Mouse (Mus musculus): ENCODE data around the gene Zc3h8. TPM values are rescaled to one million over a fixed set of nuclear protein-coding genes. Genes with fewer than 3 reads are reported as not detected.
A peak's percentile ranks its signal among the peaks of the same experiment; 100 is the strongest.

Zc3h8 gene
- 7.5 and 9.3 TPM in 2 replicates for polyA plus RNA-seq (2015; fragmentation: Nextera tagmentation; extraction: Ambion mirVana)

- H3K4me1 ChIP-seq = peaks cover 5% of the 10 kb centered on the region; the same call in 1 of the 2 replicates
- WGBS = 1% methylated on average over 65 of the region's 65 CpGs
- H3K36me3 ChIP-seq = peaks cover 6% of the 10 kb centered on the region; the same call in 1 of the 2 replicates
- peak within 1 kb of the TSS; percentile 72 for H3K9ac ChIP-seq
- peak within 1 kb of the TSS; percentile 85 for H3K27ac ChIP-seq
- H3K4me2 ChIP-seq (replicated peaks) = peak within 1 kb of the TSS; percentile 69
- peak within 1 kb of the TSS; percentile 60 for H3K4me3 ChIP-seq
- H3K27me3 ChIP-seq = no peaks in the 10 kb centered on the region
- peak; percentile 95 for ATAC-seq (ENCODE audit: low FRiP score, low read depth)
- H3K9me3 ChIP-seq = no peaks in the 10 kb centered on the region
Measured at GRCm38 (mm10) chr2:128943538-128944528, at the start of gene Zc3h8. Gene Zc3h8, minus strand, starts transcription at chr2:128944077.

- no peak overlapping the region for H3K4me3 ChIP-seq
- no peak overlapping the region for H3K4me2 ChIP-seq (replicated peaks)
- no peaks in the 10 kb centered on the region for H3K36me3 ChIP-seq
- no peaks in the 10 kb centered on the region for H3K27me3 ChIP-seq
- H3K9me3 ChIP-seq = no peaks in the 10 kb centered on the region
- WGBS = 77% methylated on average over 3 of the region's 3 CpGs
- no peak overlapping the region for H3K27ac ChIP-seq
- H3K9ac ChIP-seq = no peak overlapping the region
- ATAC-seq (ENCODE audit: low FRiP score, low read depth) = no peak
- no peaks in the 10 kb centered on the region for H3K4me1 ChIP-seq
Measured at GRCm38 (mm10) chr2:128984746-128985145, 40.9 kb upstream of the Zc3h8 start.

GRCm38 (mm10) chr2:128975572-128975971, 31.7 kb upstream of the Zc3h8 start:
- Histone ChIP-seq H3K27me3 (no peaks in the 10 kb centered on the region), H3K36me3 (no peaks in the 10 kb centered on the region), H3K4me3 (no peak overlapping the region), H3K27ac (no peak overlapping the region), H3K9me3 (no peaks in the 10 kb centered on the region), H3K9ac (no peak overlapping the region), H3K4me1 (no peaks in the 10 kb centered on the region), H3K4me2 (replicated peaks) (no peak overlapping the region)
- WGBS = 69% methylated on average over 4 of the region's 4 CpGs
- ATAC-seq (ENCODE audit: low FRiP score, low read depth) = no peak

GRCm38 (mm10) chr2:128972301-128972700, 28.4 kb upstream of the Zc3h8 start:
- no peaks in the 10 kb centered on the region for H3K4me1 ChIP-seq
- H3K9ac ChIP-seq = no peak overlapping the region
- ATAC-seq (ENCODE audit: low FRiP score, low read depth) = no peak
- no peaks in the 10 kb centered on the region for H3K27me3 ChIP-seq
- H3K27ac ChIP-seq = no peak overlapping the region
- no peaks in the 10 kb centered on the region for H3K9me3 ChIP-seq
- no peak overlapping the region for H3K4me2 ChIP-seq (replicated peaks)
- H3K4me3 ChIP-seq = no peak overlapping the region
- no peaks in the 10 kb centered on the region for H3K36me3 ChIP-seq

- Histone ChIP-seq H3K27me3 (no peaks in the 10 kb centered on the region), H3K27ac (peak overlapping the region; percentile 100; the same call in 1 of the 2 replicates), H3K4me3 (peak overlapping the region; percentile 88), H3K4me2 (replicated peaks) (peak overlapping the region; percentile 58), H3K9ac (peak overlapping the region; percentile 100), H3K9me3 (no peaks in the 10 kb centered on the region), H3K4me1 (peaks cover 12% of the 10 kb centered on the region), H3K36me3 (no peaks in the 10 kb centered on the region)
- ATAC-seq (ENCODE audit: low FRiP score, low read depth) = no peak
Measured at GRCm38 (mm10) chr2:128968475-128969083, 24.7 kb upstream of the Zc3h8 start.

- Histone ChIP-seq H3K4me3 (peak within 1 kb of the TSS; percentile 88), H3K4me2 (replicated peaks) (peak within 1 kb of the TSS; percentile 58), H3K27me3 (no peaks in the 10 kb centered on the region), H3K4me1 (peaks cover 12% of the 10 kb centered on the region), H3K9ac (peak within 1 kb of the TSS; percentile 100), H3K9me3 (no peaks in the 10 kb centered on the region), H3K36me3 (no peaks in the 10 kb centered on the region), H3K27ac (peak within 1 kb of the TSS; percentile 100)
- peak; percentile 79 for ATAC-seq (ENCODE audit: low FRiP score, low read depth)
- WGBS = under 1% methylated on average over 79 of the region's 80 CpGs
Measured at GRCm38 (mm10) chr2:128967661-128968441, 24.0 kb upstream of the Zc3h8 start, which contains the start of gene Gm10762. Gene Gm10762, minus strand, starts transcription at chr2:128967725.

GRCm38 (mm10) chr2:128966641-128967580, 23.0 kb upstream of the Zc3h8 start, which contains the start of gene Zc3h6:
Gene Zc3h6, plus strand, starts transcription at chr2:128967402.
- Histone ChIP-seq H3K36me3 (no peaks in the 10 kb centered on the region), H3K9ac (peak within 1 kb of the TSS; percentile 100), H3K27me3 (no peaks in the 10 kb centered on the region), H3K9me3 (no peaks in the 10 kb centered on the region), H3K4me2 (replicated peaks) (peak within 1 kb of the TSS; percentile 58), H3K4me1 (peaks cover 12% of the 10 kb centered on the region), H3K4me3 (peak within 1 kb of the TSS; percentile 88), H3K27ac (peak within 1 kb of the TSS; percentile 100)
- WGBS = 1% methylated on average over 65 of the region's 65 CpGs
- ATAC-seq (ENCODE audit: low FRiP score, low read depth) = peak; percentile 97

GRCm38 (mm10) chr2:128966236-128966635, 22.4 kb upstream of the Zc3h8 start:
- H3K9ac ChIP-seq = 0 out of 2 replicates have a peak overlapping the region, but pooled peaks have one; percentile 20

GRCm38 (mm10) chr2:128965505-128966105, 21.7 kb upstream of the Zc3h8 start:
- WGBS = 31% methylated on average over 5 of the region's 5 CpGs
- Histone ChIP-seq H3K27me3 (no peaks in the 10 kb centered on the region), H3K36me3 (no peaks in the 10 kb centered on the region), H3K9ac (0 out of 2 replicates have a peak overlapping the region, but pooled peaks have one; percentile 46), H3K4me2 (replicated peaks) (peak overlapping the region; percentile 58), H3K9me3 (no peaks in the 10 kb centered on the region), H3K4me3 (peak overlapping the region; percentile 88), H3K4me1 (peaks cover 12% of the 10 kb centered on the region), H3K27ac (peak overlapping the region; percentile 78)
- no peak for ATAC-seq (ENCODE audit: low FRiP score, low read depth)

More at GRCm38 (mm10) chr2:128966236-128966635, 22.4 kb upstream of the Zc3h8 start:
- peak overlapping the region; percentile 58 for H3K4me2 ChIP-seq (replicated peaks)
- no peaks in the 10 kb centered on the region for H3K27me3 ChIP-seq
- H3K36me3 ChIP-seq = no peaks in the 10 kb centered on the region
- peaks cover 12% of the 10 kb centered on the region for H3K4me1 ChIP-seq
- ATAC-seq (ENCODE audit: low FRiP score, low read depth) = no peak
- H3K9me3 ChIP-seq = no peaks in the 10 kb centered on the region
- peak overlapping the region; percentile 78; the same call in 1 of the 2 replicates for H3K27ac ChIP-seq
- peak overlapping the region; percentile 88 for H3K4me3 ChIP-seq
- WGBS = 17% methylated on average over 6 of the region's 6 CpGs

- Histone ChIP-seq H3K27me3 (no peaks in the 10 kb centered on the region), H3K9ac (no peak overlapping the region), H3K27ac (no peak overlapping the region), H3K4me3 (no peak overlapping the region), H3K4me2 (replicated peaks) (no peak overlapping the region), H3K9me3 (no peaks in the 10 kb centered on the region), H3K36me3 (no peaks in the 10 kb centered on the region), H3K4me1 (no peaks in the 10 kb centered on the region)
- ATAC-seq (ENCODE audit: low FRiP score, low read depth) = no peak
Measured at GRCm38 (mm10) chr2:128954186-128954585, 10.3 kb upstream of the Zc3h8 start.
